Mouse (Mus musculus) heart, embryonic 10.5 days (tissue): Measurements from ENCODE around the gene Efcab10. TPM values are rescaled to one million over a fixed set of nuclear protein-coding genes. Genes with fewer than 3 reads are reported as not detected.

ENCODE experiments used
- DNase-seq: peaks from one replicate; pipeline ENCODE4 v3.0.0-alpha.2; 2017; ENCODE audit warnings: low spot score
- H3K27ac ChIP-seq: fragments of 300-500 bp; sonication (generic); 2 replicates; pipeline ENCODE4 v1.5.1; 2016; ENCODE audit warnings: mild to moderate bottlenecking
- H3K27me3 ChIP-seq: fragments of 300-500 bp; sonication (generic); 2 replicates; pipeline ENCODE4 v1.6.1; 2016; ENCODE audit warnings: mild to moderate bottlenecking; ENCODE audit not compliant: poor library complexity, insufficient read depth, severe bottlenecking
- H3K36me3 ChIP-seq: fragments of 300-500 bp; sonication (generic); 2 replicates; pipeline ENCODE4 v1.6.1; 2016; ENCODE audit warnings: mild to moderate bottlenecking, moderate library complexity
- H3K4me1 ChIP-seq: fragments of 300-500 bp; sonication (generic); 2 replicates; pipeline ENCODE4 v1.6.1; 2016; ENCODE audit warnings: mild to moderate bottlenecking
- H3K4me3 ChIP-seq: fragments of 300-500 bp; sonication (generic); 2 replicates; pipeline ENCODE4 v1.5.1; 2016; ENCODE audit warnings: mild to moderate bottlenecking, moderate library complexity
- H3K9me3 ChIP-seq: fragments of 300-500 bp; sonication (generic); 2 replicates; pipeline ENCODE4 v1.6.1; 2016; ENCODE audit warnings: mild to moderate bottlenecking, moderate library complexity
- WGBS: fragments of 180-500 bp; shearing (Covaris S2); methylation state at CpG from one replicate; pipeline ENCODE4 v1.1.7; 2016; 5-methylcytosine and 5-hydroxymethylcytosine counted together
- polyA plus RNA-seq: library from polyadenylated mRNA; unstranded; fragments of >200 nt; fragmentation: Nextera tagmentation; extraction: Ambion mirVana; gene quantifications from 2 replicates; pipeline ENCODE4 v1.2.1, GENCODE M21; 2016

The Efcab10 gene
- polyA plus RNA-seq, 1 experiment from 2014 or later: 0.34 TPM

DNA sequence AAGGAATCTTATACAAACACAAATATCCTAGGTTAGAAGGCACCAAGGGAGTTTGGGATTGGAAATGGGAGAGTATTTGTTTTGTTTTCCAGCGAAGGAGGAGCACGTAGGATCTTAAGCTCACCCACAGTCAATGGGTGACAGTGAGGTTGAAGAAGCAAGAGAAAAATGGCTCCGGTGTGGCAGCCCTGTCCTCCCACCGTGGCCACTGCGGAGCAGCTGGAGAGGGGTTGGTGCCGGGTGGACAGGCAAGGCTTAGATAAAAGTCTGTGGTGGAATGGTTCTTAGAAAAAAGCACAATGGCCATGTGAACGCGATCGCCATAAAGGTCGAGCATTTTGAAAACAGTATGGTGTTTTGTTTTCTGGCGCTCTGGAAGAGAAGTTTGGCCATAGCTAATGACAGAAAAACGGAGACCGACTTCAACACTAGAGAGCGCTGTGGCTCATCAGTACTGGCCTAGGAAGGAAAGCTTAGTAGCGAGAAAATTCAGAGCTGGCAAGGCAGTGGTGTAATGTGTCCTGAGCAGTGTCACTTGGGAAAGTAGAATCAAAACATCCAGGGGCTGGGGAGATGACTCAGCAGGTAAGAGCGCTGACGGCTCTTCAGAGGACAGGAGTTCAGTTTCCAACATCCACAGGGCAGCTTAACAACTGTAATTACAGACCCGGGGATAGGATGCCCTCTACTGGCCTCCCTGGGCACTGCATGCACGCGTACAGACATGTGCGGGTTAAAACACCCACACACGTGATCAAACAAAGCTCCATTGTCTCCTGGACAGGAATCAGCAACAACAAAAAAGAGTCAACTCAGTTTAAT is 14.8 kb upstream of the Efcab10 start:
- H3K4me3 ChIP-seq: peak overlapping the region; percentile 47
- H3K9me3 ChIP-seq: no peaks in the 10 kb centered on the region
- H3K27me3 ChIP-seq: no peaks in the 10 kb centered on the region; the same call in 1 of the 2 replicates
- 19% methylated on average over 22 of the region's 22 CpGs for WGBS
- no peak overlapping the region for H3K27ac ChIP-seq
- no peaks in the 10 kb centered on the region for H3K36me3 ChIP-seq
- peak; percentile 94 for DNase-seq
- 0 out of 2 replicates have a peak, but pooled peaks cover 2% of the 10 kb centered on the region for H3K4me1 ChIP-seq

DNA sequence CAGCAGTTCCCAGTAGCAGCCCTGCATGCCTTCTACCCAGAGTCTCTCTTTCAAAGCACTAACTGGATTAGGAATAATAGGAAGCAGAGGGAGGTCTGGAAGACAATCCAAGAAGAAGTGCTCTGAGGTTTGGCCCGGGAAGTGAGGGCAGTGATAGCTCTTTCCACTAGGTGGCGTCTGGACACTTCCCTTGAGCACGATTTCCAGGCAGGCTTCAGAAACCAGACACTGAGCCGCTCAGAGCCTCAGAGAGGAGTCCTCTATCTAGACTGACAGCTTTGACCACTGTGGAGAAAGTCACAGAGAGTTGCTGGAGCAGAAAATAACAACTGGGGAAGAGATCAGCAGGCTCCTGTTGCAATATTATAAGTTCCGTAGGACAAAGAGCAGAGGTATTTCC is 5.8 kb upstream of the Efcab10 start:
- Histone ChIP-seq H3K4me1 (no peaks in the 10 kb centered on the region), H3K27ac (no peak overlapping the region)
- 13% methylated on average over 5 of the region's 5 CpGs for WGBS

GRCm38 (mm10) chr12:33390844-33391560 is 3.7 kb upstream of the Efcab10 start:
- Histone ChIP-seq H3K27ac (no peak overlapping the region), H3K4me3 (no peak overlapping the region), H3K27me3 (peaks cover 15% of the 10 kb centered on the region; the same call in 1 of the 2 replicates), H3K9me3 (no peaks in the 10 kb centered on the region), H3K4me1 (peaks cover 9% of the 10 kb centered on the region), H3K36me3 (no peaks in the 10 kb centered on the region)
- peak; percentile 57 for DNase-seq
- WGBS: 49% methylated on average over 2 of the region's 2 CpGs

More for the DNA sequence above, 5.8 kb upstream of the Efcab10 start:
- Histone ChIP-seq H3K4me3 (no peak overlapping the region), H3K27me3 (peaks cover 17% of the 10 kb centered on the region; the same call in 1 of the 2 replicates), H3K36me3 (no peaks in the 10 kb centered on the region), H3K9me3 (no peaks in the 10 kb centered on the region)
- no peak for DNase-seq

DNA sequence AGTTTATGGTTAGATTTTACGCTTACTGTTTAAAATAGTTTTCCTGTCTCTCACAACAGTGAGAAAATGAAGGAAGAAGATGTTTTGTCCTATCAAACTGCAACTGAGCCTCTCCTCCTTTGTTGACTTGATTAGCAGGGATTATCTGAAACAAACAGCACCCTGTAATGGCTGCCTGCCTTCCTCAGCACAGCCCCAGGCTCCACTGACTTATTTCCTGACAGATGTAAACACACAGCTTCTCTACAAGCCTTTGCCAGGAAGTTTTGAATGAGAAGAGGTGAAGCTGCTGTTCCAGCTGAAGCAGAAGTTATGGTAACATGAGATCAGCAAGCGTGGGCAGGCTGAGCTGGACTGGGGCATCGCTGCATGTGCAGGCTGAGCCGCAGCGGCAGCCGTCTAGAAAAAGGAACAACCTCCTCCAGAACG is 8.6 kb downstream of the Efcab10 start:
- Histone ChIP-seq H3K4me3 (no peak overlapping the region), H3K9me3 (no peaks in the 10 kb centered on the region), H3K4me1 (no peaks in the 10 kb centered on the region), H3K36me3 (no peaks in the 10 kb centered on the region), H3K27me3 (no peaks in the 10 kb centered on the region), H3K27ac (no peak overlapping the region)
- no peak for DNase-seq
- whole genome bisulfite sequencing: 55% methylated on average over 7 of the region's 7 CpGs

DNA sequence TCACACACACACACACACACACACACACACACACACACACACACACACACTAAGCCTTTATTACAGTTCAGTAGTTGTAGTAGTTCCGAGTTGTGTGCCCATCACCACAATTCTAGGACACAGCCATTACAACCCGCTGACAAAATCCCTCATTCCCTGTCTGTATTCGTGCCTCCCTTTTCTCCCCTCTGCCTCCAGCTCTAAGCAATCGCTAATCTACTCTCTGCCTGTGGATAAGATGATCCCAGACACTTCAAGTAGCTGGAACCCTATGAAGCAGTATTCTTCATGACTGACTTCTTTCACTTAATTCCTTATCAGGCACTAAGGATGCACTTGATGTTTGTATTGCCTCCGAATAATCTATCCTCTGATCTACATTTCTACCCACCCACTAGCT is 10.3 kb downstream of the Efcab10 start:
- no peak for DNase-seq
- Histone ChIP-seq H3K4me1 (no peaks in the 10 kb centered on the region), H3K27ac (no peak overlapping the region), H3K27me3 (no peaks in the 10 kb centered on the region), H3K4me3 (no peak overlapping the region), H3K9me3 (no peaks in the 10 kb centered on the region), H3K36me3 (no peaks in the 10 kb centered on the region)
- 56% methylated on average over 5 of the region's 5 CpGs for WGBS

GRCm38 (mm10) chr12:33405398-33406026 is 10.9 kb downstream of the Efcab10 start:
- no peaks in the 10 kb centered on the region for H3K27me3 ChIP-seq
- H3K36me3 ChIP-seq: no peaks in the 10 kb centered on the region
- WGBS: 49% methylated on average over 6 of the region's 6 CpGs
- no peaks in the 10 kb centered on the region for H3K9me3 ChIP-seq
- H3K4me3 ChIP-seq: no peak overlapping the region
- H3K4me1 ChIP-seq: no peaks in the 10 kb centered on the region
- no peak overlapping the region for H3K27ac ChIP-seq
- no peak for DNase-seq

- Histone ChIP-seq H3K36me3 (no peaks in the 10 kb centered on the region), H3K4me1 (no peaks in the 10 kb centered on the region), H3K4me3 (no peak overlapping the region), H3K27me3 (no peaks in the 10 kb centered on the region), H3K9me3 (no peaks in the 10 kb centered on the region), H3K27ac (no peak overlapping the region)
- 48% methylated on average over 6 of the region's 6 CpGs for WGBS
- DNase-seq: no peak
Observed at GRCm38 (mm10) chr12:33411580-33412151, 17.0 kb downstream of the Efcab10 start.

DNA sequence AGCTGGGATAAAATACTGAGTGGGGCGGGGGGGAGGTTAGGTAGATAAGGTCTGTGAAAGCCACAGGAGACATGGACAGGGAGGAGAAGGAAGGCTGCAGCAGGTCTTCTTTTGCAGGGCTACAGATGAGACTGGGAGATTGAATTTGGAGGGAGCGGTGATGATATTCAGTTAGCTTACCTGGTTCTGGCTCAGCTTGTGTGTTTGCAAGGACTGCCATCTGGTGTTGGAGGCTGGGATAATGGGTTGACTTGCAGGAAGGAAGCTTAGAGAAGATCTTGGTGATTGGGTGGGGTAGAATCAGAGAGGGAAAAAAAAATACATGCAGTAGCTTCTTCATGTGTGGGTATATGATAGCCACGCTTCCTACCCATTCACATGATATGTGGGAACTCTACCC is 29.7 kb downstream of the Efcab10 start:
- peaks cover 5% of the 10 kb centered on the region; the same call in 1 of the 2 replicates for H3K27me3 ChIP-seq
- H3K4me1 ChIP-seq: no peaks in the 10 kb centered on the region
- no peaks in the 10 kb centered on the region for H3K9me3 ChIP-seq
- no peak overlapping the region for H3K4me3 ChIP-seq
- WGBS: 31% methylated on average over 3 of the region's 3 CpGs
- no peaks in the 10 kb centered on the region for H3K36me3 ChIP-seq
- H3K27ac ChIP-seq: no peak overlapping the region
- no peak for DNase-seq

DNA sequence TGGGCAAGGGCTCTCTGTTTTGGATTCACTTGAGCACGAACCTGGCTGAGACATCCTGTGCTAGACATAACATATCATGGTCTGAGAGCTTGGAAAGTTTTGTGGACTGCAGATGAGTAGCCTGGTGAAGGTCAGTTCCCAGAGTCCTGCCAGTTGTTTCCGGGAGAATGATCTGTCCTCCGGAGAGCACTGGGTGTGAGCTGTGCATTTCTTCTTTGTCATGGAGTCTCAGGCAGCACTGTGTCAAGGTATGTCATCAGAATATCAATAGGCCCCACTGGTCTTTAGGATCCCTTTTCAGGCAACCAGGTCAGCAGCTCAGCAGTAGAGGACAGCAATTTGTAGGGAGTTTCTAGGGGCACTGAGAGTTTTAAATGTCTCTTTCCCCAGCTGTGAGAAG is 32.6 kb downstream of the Efcab10 start:
- no peaks in the 10 kb centered on the region for H3K36me3 ChIP-seq
- WGBS: 38% methylated on average over 3 of the region's 3 CpGs
- H3K27me3 ChIP-seq: peaks cover 5% of the 10 kb centered on the region; the same call in 1 of the 2 replicates
- DNase-seq: no peak
- peaks cover 6% of the 10 kb centered on the region; the same call in 1 of the 2 replicates for H3K4me1 ChIP-seq
- no peak overlapping the region for H3K27ac ChIP-seq
- no peaks in the 10 kb centered on the region for H3K9me3 ChIP-seq
- H3K4me3 ChIP-seq: no peak overlapping the region

- peaks cover 5% of the 10 kb centered on the region; the same call in 1 of the 2 replicates for H3K27me3 ChIP-seq
- 78% methylated on average over 2 of the region's 2 CpGs for WGBS
- no peak overlapping the region for H3K27ac ChIP-seq
Observed at GRCm38 (mm10) chr12:33427726-33428125, 33.1 kb downstream of the Efcab10 start.

DNA sequence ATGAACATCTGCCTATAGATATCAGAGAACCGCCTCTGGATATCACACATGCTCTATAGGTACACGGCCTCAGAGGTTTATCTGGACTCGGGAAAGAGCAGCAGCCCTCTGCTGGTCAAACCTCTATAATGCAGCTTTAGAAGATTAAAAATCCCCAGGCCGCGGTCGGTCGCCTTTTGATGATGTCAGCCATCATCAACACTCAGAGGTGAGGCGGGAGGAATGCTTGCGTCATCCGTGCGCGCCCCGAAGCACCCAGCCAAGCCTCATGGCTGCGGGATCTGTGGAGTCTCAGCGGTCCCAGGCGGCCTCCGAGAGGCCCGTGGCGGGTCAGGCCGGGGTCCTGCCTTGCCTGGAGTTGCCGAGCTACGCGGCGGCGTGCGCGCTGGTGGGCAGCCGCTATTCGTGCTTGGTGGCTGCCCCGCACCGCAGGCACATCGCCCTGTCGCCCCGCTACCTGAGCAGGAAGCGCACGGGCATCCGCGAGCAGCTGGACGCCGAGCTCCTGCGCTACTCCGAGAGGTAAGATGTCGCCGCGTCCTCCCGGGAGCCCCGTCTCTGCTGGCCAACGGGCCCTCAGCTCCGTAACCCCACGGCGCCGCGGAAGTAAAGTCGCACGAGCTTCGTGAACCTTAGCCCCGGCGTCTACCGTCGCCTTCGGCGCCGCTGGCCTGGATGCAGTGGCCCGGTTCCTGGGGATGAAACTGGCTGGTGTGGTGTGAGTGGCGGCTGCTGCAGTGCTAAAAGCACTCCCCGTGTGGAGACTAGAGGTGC is 34.9 kb downstream of the Efcab10 start, which contains the start of gene Twistnb:
Gene Twistnb, plus strand, starts transcription at position 249 of the 774 bp plus-strand sequence.
- H3K27me3 ChIP-seq: no peaks in the 10 kb centered on the region
- peaks cover 6% of the 10 kb centered on the region; the same call in 1 of the 2 replicates for H3K36me3 ChIP-seq
- H3K4me3 ChIP-seq: peak within 1 kb of the TSS; percentile 88
- peak within 1 kb of the TSS; percentile 90 for H3K27ac ChIP-seq
- peak; percentile 97 for DNase-seq
- peaks cover 6% of the 10 kb centered on the region; the same call in 1 of the 2 replicates for H3K4me1 ChIP-seq
- no peaks in the 10 kb centered on the region for H3K9me3 ChIP-seq
- WGBS: under 1% methylated on average over 66 of the region's 66 CpGs

More at GRCm38 (mm10) chr12:33427726-33428125, 33.1 kb downstream of the Efcab10 start:
- Histone ChIP-seq H3K36me3 (no peaks in the 10 kb centered on the region), H3K9me3 (no peaks in the 10 kb centered on the region), H3K4me3 (no peak overlapping the region), H3K4me1 (peaks cover 6% of the 10 kb centered on the region; the same call in 1 of the 2 replicates)
- DNase-seq: no peak

- H3K4me3 ChIP-seq: no peak overlapping the region
- WGBS: 85% methylated on average over 9 of the region's 9 CpGs
- peaks cover 22% of the 10 kb centered on the region for H3K36me3 ChIP-seq
- H3K4me1 ChIP-seq: peaks cover 6% of the 10 kb centered on the region; the same call in 1 of the 2 replicates
- DNase-seq: no peak
- H3K27me3 ChIP-seq: no peaks in the 10 kb centered on the region
- H3K9me3 ChIP-seq: no peaks in the 10 kb centered on the region
- no peak overlapping the region for H3K27ac ChIP-seq
Observed at GRCm38 (mm10) chr12:33433812-33434211, 39.2 kb downstream of the Efcab10 start.
